ENCODE assay signal across 8 mouse cellular contexts in genomic region chr10:58601431-58601901, GRCm38 (mm10).
DNase-seq lines count a peak whose midpoint lies in the region; ATAC-seq and TF ChIP-seq lines count a peak whose summit lies in the region.

No protein-coding gene starts in this region.

- H3K4me3 ChIP-seq in neural tube, embryonic 12.5 days = no peak overlapping the region
- no peak overlapping the region for H3K4me3 ChIP-seq in forebrain, embryonic 10.5 days
- H3K4me3 ChIP-seq in layer of hippocampus, adult 2 months = no peak overlapping the region; the same call in 1 of the 2 replicates
- H3K4me3 ChIP-seq in midbrain, postnatal 0 days (ENCODE audit: low read depth, low read length) = no peak overlapping the region

- no peak for DNase-seq in neural tube, embryonic 10.5 days (ENCODE audit: extremely low spot score, low spot score)
- peak; percentile 16 for DNase-seq in forebrain, embryonic 10.5 days (ENCODE audit: extremely low spot score, low spot score)
- peak; percentile 38 to 69 for DNase-seq in layer of hippocampus, adult 2 months (ENCODE audit: low spot score in 2 of 2)
- DNase-seq in midbrain, postnatal 0 days (ENCODE audit: low spot score) = peak; percentile 80
- DNase-seq in thymus, postnatal 4 days = no peak
- DNase-seq in B cell, adult 2 months = no peak
- DNase-seq in lung, postnatal 4 days = no peak

- peaks cover 10% of the 10 kb centered on the region for H3K4me1 ChIP-seq in neural tube, embryonic 12.5 days
- H3K4me1 ChIP-seq in forebrain, embryonic 10.5 days = peaks cover 17% of the 10 kb centered on the region
- H3K4me1 ChIP-seq in midbrain, postnatal 0 days (ENCODE audit: insufficient read depth, low read length) = no peaks in the 10 kb centered on the region

- H3K36me3 ChIP-seq in neural tube, embryonic 12.5 days = no peaks in the 10 kb centered on the region
- no peaks in the 10 kb centered on the region for H3K36me3 ChIP-seq in forebrain, embryonic 10.5 days (replicated peaks)
- no peaks in the 10 kb centered on the region for H3K36me3 ChIP-seq in midbrain, postnatal 0 days (ENCODE audit: insufficient read depth, low read length)

- 6% methylated on average over 6 of the region's 6 CpGs for WGBS in neural tube, embryonic 12.5 days
- 17% methylated on average over 6 of the region's 6 CpGs for WGBS in forebrain, embryonic 10.5 days
- WGBS in midbrain, postnatal 0 days = 20% methylated on average over 6 of the region's 6 CpGs

- no peak overlapping the region for H3K4me2 ChIP-seq in neural tube, embryonic 12.5 days (replicated peaks)
- no peak overlapping the region for H3K4me2 ChIP-seq in midbrain, postnatal 0 days (ENCODE audit: low read depth, low read length, poor library complexity, severe bottlenecking)

- ATAC-seq in neural tube, embryonic 12.5 days (ENCODE audit: low FRiP score, low read depth) = peak; percentile 57
- peak; percentile 58; the same call in 1 of the 2 replicates for ATAC-seq in midbrain, postnatal 0 days (ENCODE audit: low FRiP score)

- TF ChIP-seq CTCF in layer of hippocampus, adult 2 months (conservative IDR thresholded peaks at IDR 0.05) = no peak
- no peak for TF ChIP-seq CTCF in midbrain, postnatal 0 days (IDR thresholded peaks at IDR 0.05)

- H3K27me3 ChIP-seq in neural tube, embryonic 12.5 days (replicated peaks) = no peaks in the 10 kb centered on the region
- no peaks in the 10 kb centered on the region for H3K27me3 ChIP-seq in forebrain, embryonic 10.5 days (ENCODE audit: poor library complexity, severe bottlenecking)
- no peaks in the 10 kb centered on the region for H3K27me3 ChIP-seq in midbrain, postnatal 0 days (ENCODE audit: insufficient read depth, low read length)

- H3K27ac ChIP-seq in neural tube, embryonic 12.5 days = no peak overlapping the region
- peak overlapping the region; percentile 12 for H3K27ac ChIP-seq in forebrain, embryonic 10.5 days
- peak overlapping the region; percentile 52 for H3K27ac ChIP-seq in layer of hippocampus, adult 2 months
- H3K27ac ChIP-seq in midbrain, postnatal 0 days (ENCODE audit: low read depth, low read length) = 0 out of 2 replicates have a peak overlapping the region, but pooled peaks have one; percentile 4

- no peaks in the 10 kb centered on the region for H3K9me3 ChIP-seq in neural tube, embryonic 12.5 days
- no peaks in the 10 kb centered on the region; the same call in 1 of the 2 replicates for H3K9me3 ChIP-seq in forebrain, embryonic 10.5 days
- H3K9me3 ChIP-seq in midbrain, postnatal 0 days (ENCODE audit: low read length) = no peaks in the 10 kb centered on the region

- no peak overlapping the region for H3K9ac ChIP-seq in neural tube, embryonic 12.5 days
- no peak overlapping the region for H3K9ac ChIP-seq in midbrain, postnatal 0 days (replicated peaks; ENCODE audit: low read length, poor library complexity, severe bottlenecking)

Comparison
In these comparisons a context has a peak if more than half of its experiments do, and no peak if none do; other contexts are left out.
1. DNase-seq: peak in forebrain, embryonic 10.5 days (single experiment), layer of hippocampus, adult 2 months (2 of 2) and midbrain, postnatal 0 days (single experiment); none in neural tube, embryonic 10.5 days (single experiment), thymus, postnatal 4 days (single experiment), B cell, adult 2 months (0 of 2) and lung, postnatal 4 days (0 of 2).